In the genomic region with DNA sequence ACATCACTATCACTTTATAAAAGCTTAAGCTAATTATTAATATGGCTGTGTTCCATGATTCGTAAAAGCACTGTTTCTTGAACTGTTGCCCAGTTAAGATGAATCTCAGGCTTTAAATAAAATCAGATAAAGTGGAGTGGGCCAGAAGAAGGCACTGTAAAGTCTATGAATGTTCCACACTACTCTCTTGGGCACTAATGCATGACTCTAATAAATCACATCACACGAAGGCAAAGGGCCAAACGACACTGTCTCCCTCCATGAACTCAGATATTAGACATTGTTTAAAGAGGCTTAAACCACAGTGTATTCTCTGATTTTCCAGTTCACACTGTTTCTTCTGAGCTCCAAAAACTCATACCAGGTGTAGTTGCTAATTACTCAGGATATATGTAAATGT, we compare ENCODE assay signal across 17 mouse cellular contexts.
"Had no signal": no experiment of that assay in that cellular context is flagged by ENCODE, and none has a peak within 500 bp of the region (broad histone marks: within the 10 kb centered on the region; RNA-seq: fewer than 3 reads in every experiment).

No protein-coding gene starts in this region.

- H3K4me3 ChIP-seq: liver, embryonic 13.5 days; liver, embryonic 15.5 days; megakaryocyte, embryonic 14.5 days; midbrain, embryonic 13.5 days; midbrain, embryonic 15.5 days; neural tube, embryonic 12.5 days; stomach, embryonic 15.5 days had no signal

- H3K4me1 ChIP-seq: liver, embryonic 13.5 days; liver, embryonic 15.5 days; megakaryocyte, embryonic 14.5 days; midbrain, embryonic 13.5 days; midbrain, embryonic 15.5 days; neural tube, embryonic 12.5 days; stomach, embryonic 15.5 days had no signal

- ATAC-seq: liver, postnatal 0 days; midbrain, embryonic 13.5 days; midbrain, embryonic 15.5 days had no signal

- H3K36me3 ChIP-seq: liver, embryonic 13.5 days; liver, embryonic 15.5 days; midbrain, embryonic 13.5 days; midbrain, embryonic 15.5 days; neural tube, embryonic 12.5 days; stomach, embryonic 15.5 days had no signal

- DNase-seq: liver, embryonic 13.5 days; liver, postnatal 0 days; lung, postnatal 14 days; right cerebral cortex, postnatal 14 days; thymus, adult 2 months; thymus, postnatal 25 days; thymus, postnatal 4 days had no signal

- H3K9ac ChIP-seq: liver, embryonic 13.5 days; liver, embryonic 15.5 days; liver, postnatal 0 days; midbrain, embryonic 13.5 days; midbrain, embryonic 15.5 days; neural tube, embryonic 12.5 days; stomach, embryonic 15.5 days had no signal

- H3K4me2 ChIP-seq: liver, embryonic 11.5 days; liver, embryonic 13.5 days; liver, embryonic 15.5 days; midbrain, embryonic 11.5 days; midbrain, embryonic 13.5 days; midbrain, embryonic 15.5 days; neural tube, embryonic 12.5 days; stomach, embryonic 15.5 days had no signal

- H3K27ac ChIP-seq: liver, embryonic 13.5 days; liver, embryonic 15.5 days; macrophage; midbrain, embryonic 13.5 days; midbrain, embryonic 15.5 days; neural tube, embryonic 12.5 days; stomach, embryonic 15.5 days; stomach, postnatal 0 days had no signal

- H3K9me3 ChIP-seq: liver, embryonic 13.5 days; liver, embryonic 15.5 days; midbrain, embryonic 13.5 days; midbrain, embryonic 15.5 days; neural tube, embryonic 12.5 days; stomach, embryonic 15.5 days had no signal

- H3K27me3 ChIP-seq: liver, embryonic 13.5 days; liver, embryonic 15.5 days; megakaryocyte, embryonic 14.5 days; midbrain, embryonic 13.5 days; midbrain, embryonic 15.5 days; neural tube, embryonic 12.5 days; stomach, embryonic 15.5 days had no signal
